Mouse (Mus musculus): ENCODE data around the gene Med6. TPM values are rescaled to one million over a fixed set of nuclear protein-coding genes. Genes with fewer than 3 reads are reported as not detected.
"Not testable (repeated sequence)": the region's sequence is repeated elsewhere in the genome, so short reads cannot be mapped to it uniquely, and the experiment has no call there.

The Med6 gene
- polyA plus RNA-seq, 1 experiment from 2014 or later, result 65.2 TPM

DNA sequence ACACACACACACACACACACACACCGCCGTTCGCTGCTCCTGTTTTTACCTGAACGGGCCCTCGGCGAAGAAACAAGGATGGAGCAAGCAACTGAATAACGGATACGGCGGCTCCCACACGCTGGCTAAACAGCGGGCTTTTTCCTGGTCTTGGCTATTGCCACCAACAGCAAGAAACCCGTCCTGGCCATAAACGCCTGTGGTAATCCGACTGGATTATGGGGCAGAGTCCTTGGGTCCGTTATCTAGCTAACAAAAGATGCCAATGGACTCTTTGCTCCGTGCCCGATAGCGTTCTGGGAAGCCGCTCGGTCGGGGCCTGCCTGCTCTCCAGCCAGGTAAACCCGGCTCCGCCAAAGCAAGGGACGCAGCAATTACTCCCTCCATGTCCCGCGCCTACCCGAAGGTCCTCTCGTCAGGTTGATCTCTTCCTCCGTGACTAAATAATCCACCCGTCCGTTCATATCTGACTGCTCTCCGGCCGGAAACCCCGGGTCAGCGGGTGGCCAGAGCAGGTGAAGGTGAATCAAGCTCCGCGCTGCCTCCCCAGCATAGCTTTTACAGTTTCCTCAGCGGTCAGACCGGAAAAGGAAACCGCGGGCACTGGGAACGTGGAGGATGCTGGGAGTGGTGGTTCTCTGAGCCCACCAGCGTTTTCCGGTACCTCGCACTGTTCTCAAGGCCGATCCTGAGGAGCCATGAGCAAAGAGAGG lies 62.3 kb downstream of the Med6 start, which contains the start of the genes Gm20498 and Synj2bp:
Gene Gm20498, minus strand, starts transcription at position 590 of the 713 bp plus-strand sequence.
Gene Synj2bp, minus strand, starts transcription at position 596 of the 713 bp plus-strand sequence.
- Histone ChIP-seq H3K9me3 (no peaks in the 10 kb centered on the region), H3K4me2 (replicated peaks) (peak within 1 kb of the TSS; percentile 88), H3K36me3 (no peaks in the 10 kb centered on the region), H3K4me1 (peaks cover 17% of the 10 kb centered on the region), H3K27me3 (no peaks in the 10 kb centered on the region), H3K4me3 (peak within 1 kb of the TSS; percentile 78), H3K9ac (replicated peaks) (peak within 1 kb of the TSS; percentile 87), H3K27ac (replicated peaks) (peak within 1 kb of the TSS; percentile 71)
- WGBS, result under 1% methylated on average over 46 of the region's 46 CpGs
- peak; percentile 93 for ATAC-seq (ENCODE audit: low FRiP score, low read depth)

DNA sequence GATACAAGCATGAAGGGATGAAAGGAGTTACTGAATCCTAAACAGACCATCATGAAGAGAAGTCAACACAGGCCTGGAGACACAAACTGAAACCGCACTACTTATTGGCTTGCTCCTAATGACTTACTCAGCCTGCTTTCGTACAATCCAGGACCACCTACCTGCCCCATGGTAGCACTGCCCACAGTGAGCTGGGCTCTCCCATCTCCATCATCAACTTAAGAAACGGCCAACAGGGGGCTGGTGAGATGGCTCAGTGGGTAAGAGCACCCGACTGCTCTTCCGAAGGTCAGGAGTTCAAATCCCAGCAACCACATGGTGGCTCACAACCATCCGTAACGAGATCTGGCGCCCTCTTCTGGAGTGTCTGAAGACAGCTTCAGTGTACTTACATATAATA lies 64.2 kb downstream of the Med6 start:
- 63% methylated on average over 8 of the region's 8 CpGs for WGBS
- H3K4me2 ChIP-seq (replicated peaks); H3K36me3 ChIP-seq; H3K9ac ChIP-seq (replicated peaks); H3K27ac ChIP-seq (replicated peaks); H3K4me3 ChIP-seq; H3K9me3 ChIP-seq; H3K27me3 ChIP-seq; ATAC-seq (ENCODE audit: low FRiP score, low read depth): not testable (repeated sequence)
- peaks cover 17% of the 10 kb centered on the region for H3K4me1 ChIP-seq

Other genes with a start within 250 kb of the Med6 start
- gene Gm4787, start 215.5 kb downstream of the Med6 start, polyA plus RNA-seq (2016; fragmentation: Nextera tagmentation; extraction: Ambion mirVana), result 0.26 and 0.50 TPM in 2 replicates
- 0.56 and 0.80 TPM in 2 replicates for gene Adam4, start 173.1 kb downstream of the Med6 start, polyA plus RNA-seq (2016; fragmentation: Nextera tagmentation; extraction: Ambion mirVana)
- gene Cox16, start 109.9 kb downstream of the Med6 start, polyA plus RNA-seq (2016; fragmentation: Nextera tagmentation; extraction: Ambion mirVana), result 133 and 143 TPM in 2 replicates
- 26.2 and 34.3 TPM in 2 replicates for gene Gm20498, start 62.1 kb downstream of the Med6 start, polyA plus RNA-seq (2016; fragmentation: Nextera tagmentation; extraction: Ambion mirVana)
- gene Synj2bp, start 62.1 kb downstream of the Med6 start, polyA plus RNA-seq (2016; fragmentation: Nextera tagmentation; extraction: Ambion mirVana), result 35.1 and 36.1 TPM in 2 replicates
- 0.52 and 0.56 TPM in 2 replicates for gene Adam21, start 26.5 kb downstream of the Med6 start, polyA plus RNA-seq (2016; fragmentation: Nextera tagmentation; extraction: Ambion mirVana)
- gene Ttc9, start 36.2 kb upstream of the Med6 start, polyA plus RNA-seq (2016; fragmentation: Nextera tagmentation; extraction: Ambion mirVana), result 3.5 and 5.2 TPM in 2 replicates
- gene Map3k9, start 186.2 kb upstream of the Med6 start, polyA plus RNA-seq (2016; fragmentation: Nextera tagmentation; extraction: Ambion mirVana), result 5.6 and 6.2 TPM in 2 replicates